Mouse (Mus musculus) stomach, embryonic 15.5 days (tissue): Measurements from ENCODE around the gene Chn1. TPM values are rescaled to one million over a fixed set of nuclear protein-coding genes. Genes with fewer than 3 reads are reported as not detected.

Source experiments
- ATAC-seq: fragments of 200-750 bp; cut with Nextera tagmentation; 2 replicates; pipeline ENCODE4 v1.8.0; 2017; ENCODE audit warnings: low read depth, moderate number of reproducible peaks, moderate TSS enrichment; ENCODE audit not compliant: insufficient read depth, low FRiP score
- H3K27ac ChIP-seq: fragments of 300-500 bp; sonication (generic); 2 replicates; pipeline ENCODE4 v1.5.1; 2015; ENCODE audit warnings: mild to moderate bottlenecking, inconsistent platforms
- H3K27me3 ChIP-seq: fragments of 300-500 bp; sonication (generic); replicated peaks from 2 replicates; pipeline ENCODE4 v1.6.1; 2015; ENCODE audit warnings: inconsistent platforms
- H3K36me3 ChIP-seq: fragments of 300-500 bp; sonication (generic); 2 replicates; pipeline ENCODE4 v1.6.1; 2015; ENCODE audit warnings: inconsistent platforms
- H3K4me1 ChIP-seq: fragments of 300-500 bp; sonication (generic); 2 replicates; pipeline ENCODE4 v1.6.1; 2015; ENCODE audit warnings: inconsistent platforms
- H3K4me2 ChIP-seq: fragments of 300-500 bp; sonication (generic); 2 replicates; pipeline ENCODE4 v1.6.1; 2015; ENCODE audit warnings: mild to moderate bottlenecking, inconsistent platforms
- H3K4me3 ChIP-seq: fragments of 300-500 bp; sonication (generic); replicated peaks from 2 replicates; pipeline ENCODE4 v1.5.1; 2015; ENCODE audit warnings: inconsistent platforms
- H3K9ac ChIP-seq: fragments of 300-500 bp; sonication (generic); 2 replicates; pipeline ENCODE4 v1.6.1; 2015; ENCODE audit warnings: inconsistent platforms
- H3K9me3 ChIP-seq: fragments of 300-500 bp; sonication (generic); 2 replicates; pipeline ENCODE4 v1.6.1; 2016; ENCODE audit warnings: inconsistent platforms
- WGBS: fragments of 180-500 bp; shearing (Covaris S2); methylation state at CpG from one replicate; pipeline ENCODE4 v1.1.7; 2015; 5-methylcytosine and 5-hydroxymethylcytosine counted together
- polyA plus RNA-seq: library from polyadenylated mRNA; unstranded; fragments of >200 nt; fragmentation: Nextera tagmentation; extraction: Ambion mirVana; gene quantifications from 2 replicates; pipeline ENCODE4 v1.2.1, GENCODE M21; 2015

Gene Chn1
- polyA plus RNA-seq, 1 experiment from 2014 or later: 15.8 TPM

DNA sequence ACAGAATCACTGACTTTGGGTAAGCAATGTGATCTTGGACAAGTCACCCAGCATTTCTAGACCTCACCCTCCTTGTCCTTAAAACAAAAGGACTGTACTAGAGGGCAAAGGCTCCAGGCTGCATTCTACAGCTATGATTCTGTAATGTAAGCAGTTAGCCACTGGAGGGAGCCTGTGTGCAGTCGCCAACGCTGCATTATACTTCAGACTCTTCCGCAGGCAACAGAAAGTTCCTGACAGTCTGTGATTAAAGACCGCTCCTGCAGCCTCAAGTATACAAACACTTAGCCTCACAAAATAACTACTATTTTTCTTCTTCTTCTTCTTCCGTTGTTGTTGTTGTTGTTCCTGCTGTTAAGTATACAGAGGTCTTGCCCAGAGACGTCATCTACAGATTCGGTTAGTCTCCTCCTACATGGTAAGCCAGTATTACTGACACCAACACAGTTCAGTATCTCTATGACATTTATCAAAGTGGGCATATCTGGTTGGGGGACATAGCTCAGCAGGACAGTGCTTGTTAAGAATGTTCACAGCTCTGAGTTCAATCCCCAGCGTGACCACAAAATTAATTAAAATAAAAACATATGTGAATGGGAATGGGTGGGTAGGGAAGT, 208.0 kb downstream of the Chn1 start:
- Histone ChIP-seq H3K27me3 (no peaks in the 10 kb centered on the region), H3K9me3 (no peaks in the 10 kb centered on the region), H3K27ac (no peak overlapping the region), H3K4me2 (peak overlapping the region; percentile 44), H3K4me1 (no peaks in the 10 kb centered on the region), H3K9ac (no peak overlapping the region), H3K4me3 (peak overlapping the region; percentile 27; the same call in 1 of the 2 replicates), H3K36me3 (no peaks in the 10 kb centered on the region)
- peak; percentile 59; the same call in 1 of the 2 replicates for ATAC-seq
- 19% methylated on average over 8 of the region's 8 CpGs for WGBS

DNA sequence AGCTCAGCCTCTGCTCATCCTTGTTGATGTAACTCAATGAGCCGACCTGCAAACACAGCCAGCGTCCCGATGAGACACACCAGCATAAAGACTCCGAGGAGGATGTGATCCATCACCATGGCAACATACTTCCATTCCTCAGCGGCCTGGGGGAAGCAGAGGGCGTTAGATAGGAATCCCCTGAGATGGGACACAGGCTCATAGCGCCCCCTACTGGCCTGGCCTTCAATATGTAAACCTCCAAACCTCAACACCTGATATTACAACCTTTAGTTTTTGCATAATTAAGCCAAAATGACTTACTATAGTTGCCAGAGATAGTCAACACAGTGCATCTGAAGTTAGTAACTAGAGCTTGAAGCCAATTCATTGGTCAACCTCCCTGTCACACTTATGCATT, 209.0 kb downstream of the Chn1 start:
- 21% methylated on average over 7 of the region's 7 CpGs for WGBS
- H3K4me3 ChIP-seq: no peak overlapping the region
- ATAC-seq: no peak

DNA sequence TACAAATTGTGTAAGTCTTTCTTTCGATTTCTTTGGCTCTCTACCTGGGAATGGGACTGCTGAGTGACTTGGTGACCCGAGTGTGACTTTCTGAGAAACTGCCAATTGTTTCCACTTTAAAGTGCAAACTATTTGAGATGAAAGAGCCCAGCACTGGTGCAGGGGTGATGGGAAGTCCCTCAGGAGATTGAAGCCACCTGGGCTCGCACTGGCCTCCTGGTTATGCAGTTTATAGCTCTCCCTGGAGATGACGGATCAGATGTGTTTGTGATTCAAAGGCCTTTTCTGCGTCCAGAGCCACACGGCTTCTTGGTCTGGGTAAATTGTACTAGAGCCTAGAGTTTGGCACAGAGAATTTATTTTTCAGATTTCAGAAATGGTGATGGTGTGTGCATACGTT, 211.5 kb downstream of the Chn1 start:
- ATAC-seq: no peak
- Histone ChIP-seq H3K36me3 (no peaks in the 10 kb centered on the region), H3K27ac (no peak overlapping the region), H3K4me1 (0 out of 2 replicates have a peak, but pooled peaks cover 6% of the 10 kb centered on the region), H3K27me3 (no peaks in the 10 kb centered on the region), H3K4me2 (no peak overlapping the region), H3K9ac (no peak overlapping the region), H3K4me3 (no peak overlapping the region), H3K9me3 (no peaks in the 10 kb centered on the region)
- 43% methylated on average over 7 of the region's 7 CpGs for WGBS

More for the DNA sequence above, 209.0 kb downstream of the Chn1 start:
- no peak overlapping the region for H3K4me2 ChIP-seq
- H3K27me3 ChIP-seq: no peaks in the 10 kb centered on the region
- H3K9me3 ChIP-seq: no peaks in the 10 kb centered on the region
- H3K4me1 ChIP-seq: 0 out of 2 replicates have a peak, but pooled peaks cover 6% of the 10 kb centered on the region
- no peaks in the 10 kb centered on the region for H3K36me3 ChIP-seq
- no peak overlapping the region for H3K27ac ChIP-seq
- no peak overlapping the region for H3K9ac ChIP-seq

DNA sequence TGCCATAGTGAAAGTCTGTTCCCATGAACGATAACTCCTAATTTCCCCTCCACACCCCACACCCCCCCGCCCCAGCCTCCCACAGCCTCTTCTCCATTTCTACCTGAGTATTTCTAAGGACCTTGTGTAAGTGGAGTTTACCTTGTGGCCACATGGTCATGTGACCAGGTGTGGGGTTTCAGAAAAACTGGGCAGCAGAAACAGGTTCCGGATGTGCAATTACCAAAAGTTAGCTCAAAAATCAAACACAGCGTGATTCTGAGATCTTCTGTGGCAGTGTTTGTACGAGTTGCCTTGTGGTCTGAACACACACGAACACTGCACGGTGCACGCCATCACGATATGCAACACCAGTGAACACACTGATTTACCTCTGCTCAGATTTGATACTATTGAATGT, 212.5 kb downstream of the Chn1 start:
- Histone ChIP-seq H3K9ac (no peak overlapping the region), H3K4me3 (no peak overlapping the region), H3K27ac (no peak overlapping the region), H3K4me1 (0 out of 2 replicates have a peak, but pooled peaks cover 6% of the 10 kb centered on the region), H3K9me3 (no peaks in the 10 kb centered on the region), H3K27me3 (no peaks in the 10 kb centered on the region), H3K36me3 (no peaks in the 10 kb centered on the region), H3K4me2 (no peak overlapping the region)
- no peak for ATAC-seq
- WGBS: 73% methylated on average over 9 of the region's 9 CpGs

DNA sequence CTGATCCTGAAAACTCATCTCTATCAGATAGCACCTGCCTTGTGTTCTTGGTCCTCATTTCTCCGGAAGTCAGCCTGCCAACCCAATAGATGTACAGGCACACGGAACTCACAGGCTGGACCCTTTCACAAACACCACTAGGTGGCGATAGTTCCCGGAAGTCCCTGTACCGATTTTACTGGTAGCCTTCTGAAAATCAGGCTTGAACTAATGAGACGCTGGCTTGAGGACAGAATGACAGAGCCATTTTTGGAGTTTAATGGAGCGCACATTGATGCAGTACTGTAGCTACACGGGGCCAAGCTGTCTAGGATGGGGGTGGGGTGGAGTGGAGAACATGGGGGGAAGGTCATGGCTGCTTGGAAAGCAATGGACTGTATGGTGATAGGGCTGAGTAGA, 213.5 kb downstream of the Chn1 start:
- 0 out of 2 replicates have a peak, but pooled peaks have one; percentile 51 for ATAC-seq
- Histone ChIP-seq H3K27ac (no peak overlapping the region), H3K4me2 (peak overlapping the region; percentile 77), H3K9ac (no peak overlapping the region), H3K4me1 (0 out of 2 replicates have a peak, but pooled peaks cover 6% of the 10 kb centered on the region), H3K36me3 (no peaks in the 10 kb centered on the region), H3K4me3 (peak overlapping the region; percentile 37), H3K27me3 (no peaks in the 10 kb centered on the region), H3K9me3 (no peaks in the 10 kb centered on the region)
- 9% methylated on average over 8 of the region's 8 CpGs for WGBS

DNA sequence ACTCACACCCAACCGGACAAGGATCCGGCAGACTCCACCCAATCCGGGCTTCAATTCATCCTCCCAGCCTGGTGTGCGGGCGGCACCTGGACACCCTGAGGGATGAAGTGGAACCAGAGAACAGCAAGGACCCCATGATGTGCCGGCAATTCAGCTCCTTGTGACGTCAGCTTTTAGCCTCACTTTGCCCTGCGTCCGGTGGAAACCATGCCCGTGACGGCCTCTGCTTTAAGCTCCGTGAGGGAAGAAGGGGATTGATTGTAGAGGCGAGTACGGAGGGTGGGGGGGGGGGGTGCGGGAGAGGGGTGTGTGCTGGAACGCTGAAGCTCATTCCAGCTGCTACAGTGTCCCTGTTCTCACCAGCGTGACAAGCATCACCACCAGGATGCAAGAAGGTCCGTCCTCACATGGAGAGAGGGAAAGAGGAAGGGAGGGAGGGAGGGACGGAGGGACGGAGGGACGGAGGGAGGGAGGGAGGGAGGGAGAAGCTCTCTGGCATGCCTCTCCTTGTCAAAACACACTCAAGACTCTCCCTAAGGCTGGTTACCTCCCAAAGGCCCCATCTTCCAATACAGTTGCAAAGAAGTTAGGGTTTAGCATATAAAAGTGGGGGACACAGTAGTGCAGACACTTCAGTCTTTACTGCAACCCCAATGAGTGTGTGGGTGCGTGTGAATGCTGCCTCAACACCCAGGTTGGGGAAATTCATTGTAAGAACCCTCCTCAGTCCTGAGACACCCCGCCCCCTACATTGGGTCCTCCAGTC, 214.1 kb downstream of the Chn1 start:
- Histone ChIP-seq H3K4me3 (peak overlapping the region; percentile 37), H3K27me3 (no peaks in the 10 kb centered on the region), H3K36me3 (no peaks in the 10 kb centered on the region), H3K4me1 (0 out of 2 replicates have a peak, but pooled peaks cover 6% of the 10 kb centered on the region), H3K9me3 (no peaks in the 10 kb centered on the region), H3K4me2 (peak overlapping the region; percentile 77), H3K9ac (no peak overlapping the region), H3K27ac (no peak overlapping the region)
- peak; percentile 32; the same call in 1 of the 2 replicates for ATAC-seq
- WGBS: 3% methylated on average over 23 of the region's 23 CpGs

Other genes with a start within 250 kb of the Chn1 start
- gene Wipf1, start 245.6 kb downstream of the Chn1 start, polyA plus RNA-seq: 6.9 and 7.6 TPM in 2 replicates
- 0.26 and 0.36 TPM in 2 replicates for gene Chrna1, start 195.0 kb downstream of the Chn1 start, polyA plus RNA-seq
- gene Atf2, start 117.3 kb upstream of the Chn1 start, polyA plus RNA-seq: 56.0 and 67.6 TPM in 2 replicates
- gene Atp5g3, start 136.0 kb upstream of the Chn1 start, polyA plus RNA-seq: 1,258 and 1,262 TPM in 2 replicates